Mouse (Mus musculus): ENCODE measurements around the gene Slc12a6. TPM values are rescaled to one million over a fixed set of nuclear protein-coding genes. Genes with fewer than 3 reads are reported as not detected.

Gene Slc12a6
- polyA plus RNA-seq, 1 experiment: 4.4 TPM

DNA sequence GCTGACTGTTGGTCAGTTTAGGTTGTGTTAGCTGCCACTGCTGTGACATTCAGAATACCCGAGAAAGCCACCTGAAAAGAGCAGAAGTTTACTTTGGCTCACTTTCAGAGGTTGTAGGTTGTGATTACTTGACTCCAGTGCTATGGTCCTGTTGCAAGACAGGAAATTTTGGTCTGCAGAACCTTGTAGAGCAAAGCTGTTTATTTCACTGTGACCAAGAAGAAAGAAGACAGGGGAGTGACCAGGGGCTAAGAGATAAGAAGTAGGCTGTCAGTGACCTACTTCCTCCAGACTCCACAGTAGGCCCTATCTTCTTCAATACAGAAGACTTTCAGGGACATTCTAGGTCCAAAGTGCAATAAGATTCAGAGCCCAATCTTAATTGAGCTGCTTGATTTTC, 131.0 kb downstream of the Slc12a6 start:
- H3K79me2 ChIP-seq (ENCODE audit: control insufficient read depth, insufficient read depth): peaks cover 100% of the 10 kb centered on the region
- H3K79me3 ChIP-seq (ENCODE audit: low read depth): peaks cover 84% of the 10 kb centered on the region
- H3ac ChIP-seq (ENCODE audit: control insufficient read depth, insufficient read length, low read depth): no peak overlapping the region
- no peaks in the 10 kb centered on the region for H3K36me3 ChIP-seq (ENCODE audit: control insufficient read depth, insufficient read depth)
- TF ChIP-seq FOSL1 (IDR thresholded peaks at IDR 0.05; ENCODE audit: insufficient read depth, low read length, poor library complexity, severe bottlenecking) (no peak), CEBPB (IDR thresholded peaks at IDR 0.05; ENCODE audit: low read depth) (no peak), MYOG (IDR thresholded peaks at IDR 0.05; ENCODE audit: control insufficient read depth, extremely low read depth, insufficient read length) (no peak), MAX (IDR thresholded peaks at IDR 0.05) (no peak), CTCF (IDR thresholded peaks at IDR 0.05; ENCODE audit: control insufficient read depth, insufficient read depth, insufficient read length) (no peak), MYOD1 (IDR thresholded peaks at IDR 0.05; ENCODE audit: control insufficient read depth, insufficient read length, low read depth) (no peak)
- H3K4me3 ChIP-seq (ENCODE audit: insufficient read depth, poor library complexity, severe bottlenecking): no peak overlapping the region
- H3K27me3 ChIP-seq (ENCODE audit: control insufficient read depth, insufficient read depth, insufficient read length): no peaks in the 10 kb centered on the region

DNA sequence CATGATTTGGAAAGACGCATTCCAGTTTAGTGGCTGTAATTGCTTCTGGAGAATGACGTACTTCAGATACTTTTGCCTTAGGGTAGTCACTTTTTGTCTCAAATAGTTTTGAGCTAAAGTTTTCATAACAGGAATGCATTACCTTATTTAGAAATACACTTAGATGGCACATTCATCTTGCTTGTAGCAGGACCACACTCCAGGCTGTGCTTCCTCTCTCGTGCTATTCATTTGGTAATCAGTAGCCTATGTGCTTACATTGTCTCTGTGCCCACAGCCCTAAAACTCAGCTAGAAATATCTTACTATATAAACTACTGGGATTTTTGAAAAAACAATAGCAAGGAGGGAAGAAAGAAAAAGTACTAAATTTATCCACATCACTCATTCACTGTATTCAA, 141.4 kb downstream of the Slc12a6 start:
- Histone ChIP-seq H3K79me3 (ENCODE audit: low read depth) (peaks cover 26% of the 10 kb centered on the region), H3K4me3 (ENCODE audit: insufficient read depth, poor library complexity, severe bottlenecking) (no peak overlapping the region), H3ac (ENCODE audit: control insufficient read depth, insufficient read length, low read depth) (no peak overlapping the region), H3K27me3 (ENCODE audit: control insufficient read depth, insufficient read depth, insufficient read length) (no peaks in the 10 kb centered on the region), H3K79me2 (ENCODE audit: control insufficient read depth, insufficient read depth) (peaks cover 35% of the 10 kb centered on the region), H3K36me3 (ENCODE audit: control insufficient read depth, insufficient read depth) (peaks cover 62% of the 10 kb centered on the region)
- TF ChIP-seq FOSL1 (IDR thresholded peaks at IDR 0.05; ENCODE audit: insufficient read depth, low read length, poor library complexity, severe bottlenecking) (no peak), CEBPB (IDR thresholded peaks at IDR 0.05; ENCODE audit: low read depth) (no peak), USF1 (IDR thresholded peaks at IDR 0.05; ENCODE audit: low read depth) (no peak), MAX (IDR thresholded peaks at IDR 0.05) (no peak), MYOG (IDR thresholded peaks at IDR 0.05; ENCODE audit: control insufficient read depth, extremely low read depth, insufficient read length) (no peak), CTCF (IDR thresholded peaks at IDR 0.05; ENCODE audit: control insufficient read depth, insufficient read depth, insufficient read length) (no peak), MYOD1 (IDR thresholded peaks at IDR 0.05; ENCODE audit: control insufficient read depth, insufficient read length, low read depth) (no peak)

Other genes starting within 250 kb of the Slc12a6 start
- not detected for gene Olfr1311, start 241.4 kb upstream of the Slc12a6 start, polyA plus RNA-seq (2012; fragmentation: generic; extraction: Trizol)
- gene Olfr1312, start 215.6 kb upstream of the Slc12a6 start, polyA plus RNA-seq (2012; fragmentation: generic; extraction: Trizol): not detected
- gene Olfr1313, start 188.0 kb upstream of the Slc12a6 start, polyA plus RNA-seq (2012; fragmentation: generic; extraction: Trizol): not detected
- gene Olfr1314, start 169.0 kb upstream of the Slc12a6 start, polyA plus RNA-seq (2012; fragmentation: generic; extraction: Trizol): not detected
- not detected for gene Olfr1315-ps1, start 150.4 kb upstream of the Slc12a6 start, polyA plus RNA-seq (2012; fragmentation: generic; extraction: Trizol)
- gene Olfr1316, start 130.8 kb upstream of the Slc12a6 start, polyA plus RNA-seq (2012; fragmentation: generic; extraction: Trizol): not detected
- gene Olfr1317, start 125.5 kb upstream of the Slc12a6 start, polyA plus RNA-seq (2012; fragmentation: generic; extraction: Trizol): not detected
- 0.02 TPM for gene Olfr1318, start 111.6 kb upstream of the Slc12a6 start, polyA plus RNA-seq (2012; fragmentation: generic; extraction: Trizol)
- gene Lpcat4, start 26.4 kb upstream of the Slc12a6 start, polyA plus RNA-seq (2012; fragmentation: generic; extraction: Trizol): 28.0 TPM
- gene Nutm1, start 6.5 kb upstream of the Slc12a6 start, polyA plus RNA-seq (2012; fragmentation: generic; extraction: Trizol): 0.02 TPM
- gene Nop10, start 3.9 kb upstream of the Slc12a6 start, polyA plus RNA-seq (2012; fragmentation: generic; extraction: Trizol): 139 TPM
- not detected for gene Gm21985, start 489 bp downstream of the Slc12a6 start, polyA plus RNA-seq (2012; fragmentation: generic; extraction: Trizol)
- 152 TPM for gene Emc4, start 102.2 kb downstream of the Slc12a6 start, polyA plus RNA-seq (2012; fragmentation: generic; extraction: Trizol)
- 13.3 TPM for gene Katnbl1, start 113.4 kb downstream of the Slc12a6 start, polyA plus RNA-seq (2012; fragmentation: generic; extraction: Trizol)
- gene Emc7, start 189.2 kb downstream of the Slc12a6 start, polyA plus RNA-seq (2012; fragmentation: generic; extraction: Trizol): 15.0 TPM
- gene Chrm5, start 214.9 kb downstream of the Slc12a6 start, polyA plus RNA-seq (2012; fragmentation: generic; extraction: Trizol): not detected
- 19.9 TPM for gene Aven, start 227.1 kb downstream of the Slc12a6 start, polyA plus RNA-seq (2012; fragmentation: generic; extraction: Trizol)

Data from C2C12 (cell line).